Mouse (Mus musculus) thymus, postnatal 0 days (tissue): ENCODE data around the gene Ccdc43. TPM values are rescaled to one million over a fixed set of nuclear protein-coding genes. Genes with fewer than 3 reads are reported as not detected.

Experiments used
- DNase-seq: peaks from one replicate; pipeline ENCODE4 v3.0.0-alpha.2; 2015; ENCODE audit warnings: low spot score
- microRNA-seq: library from miRNA; unstranded; fragments of <30 nt; microRNA quantifications from one replicate; pipeline ENCODE4, GENCODE M21; 2016; ENCODE audit warnings: borderline number of aligned reads
- polyA plus RNA-seq: library from polyadenylated mRNA; unstranded; fragments of >200 nt; fragmentation: Nextera tagmentation; extraction: Ambion mirVana; gene quantifications from 2 replicates; pipeline ENCODE4 v1.2.1, GENCODE M21; 2015

Gene Ccdc43
- polyA plus RNA-seq, 1 experiment from 2014 or later, result 37.1 TPM

DNA sequence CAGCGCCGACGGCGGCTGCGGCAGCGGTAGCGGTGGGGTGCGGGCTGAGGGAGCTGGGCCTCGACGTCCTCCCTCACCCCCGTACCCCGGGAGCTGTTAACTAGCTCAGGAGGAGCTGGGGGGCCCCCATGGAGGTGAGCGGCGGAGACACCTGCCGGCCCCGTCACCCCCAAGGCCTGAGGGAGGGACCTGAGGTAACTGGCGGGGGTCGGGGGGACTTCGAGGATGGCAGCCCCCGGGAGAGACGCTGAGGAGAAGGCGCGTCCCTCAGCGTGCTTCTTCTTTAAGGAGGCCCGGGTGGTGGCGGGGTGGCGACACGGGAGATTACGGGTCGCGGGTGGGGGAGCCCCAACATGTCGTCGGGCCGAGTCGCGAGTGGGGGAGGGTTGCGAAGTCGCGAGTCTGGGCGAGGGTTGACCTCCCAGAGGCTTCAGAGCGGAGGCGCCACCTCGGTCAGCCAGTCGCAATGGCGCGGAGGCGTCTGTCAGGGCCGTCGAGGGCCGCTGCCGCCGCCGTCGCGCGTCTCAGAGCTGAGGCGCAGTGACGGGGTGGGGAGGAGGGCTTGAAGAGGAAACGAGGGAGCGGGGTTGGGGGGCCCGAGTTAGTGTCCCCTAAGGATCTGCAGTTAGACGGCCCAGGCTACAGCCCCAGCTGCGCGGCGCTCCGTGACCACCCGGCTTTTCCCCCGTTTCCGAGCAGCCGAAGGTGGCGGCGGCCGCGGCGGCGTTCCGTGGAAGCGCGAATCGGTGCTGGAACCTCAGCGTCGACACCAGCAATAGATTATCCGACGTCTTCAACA is 31.7 kb downstream of the Ccdc43 start:
- DNase-seq, result no peak

GRCm38 (mm10) chr11:102665151-102665550 is 32.4 kb downstream of the Ccdc43 start:
- no peak for DNase-seq

DNA sequence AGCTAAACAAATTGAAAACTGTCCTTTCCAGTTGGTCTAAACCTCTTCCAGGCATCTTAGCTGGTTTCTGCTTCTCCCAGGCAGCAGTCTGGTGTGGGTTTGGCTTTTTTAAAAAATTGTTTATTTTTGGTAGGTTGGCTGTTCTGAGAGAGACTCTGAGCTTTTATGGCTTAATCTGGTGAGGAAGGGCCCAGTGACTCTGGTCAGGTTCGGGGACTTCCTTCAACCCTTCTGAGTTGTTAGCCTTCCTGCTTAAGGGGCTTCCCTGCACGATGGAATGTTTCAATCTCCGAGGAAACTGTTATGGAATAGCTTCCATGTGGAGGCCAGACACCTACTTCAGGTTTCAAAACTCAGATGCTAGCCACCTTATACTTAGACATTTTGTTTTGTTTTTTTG is 34.2 kb downstream of the Ccdc43 start, which contains the start of gene Meioc:
TSS of gene Meioc (plus strand) at position 301 of the 400 bp plus-strand sequence.
- no peak for DNase-seq

- DNase-seq, result no peak
Observed at GRCm38 (mm10) chr11:102656931-102657330, 40.7 kb downstream of the Ccdc43 start.

- no peak for DNase-seq
Observed at GRCm38 (mm10) chr11:102656326-102656926, 41.2 kb downstream of the Ccdc43 start.

- DNase-seq, result no peak
Observed at GRCm38 (mm10) chr11:102655888-102656287, 41.7 kb downstream of the Ccdc43 start.

GRCm38 (mm10) chr11:102652844-102653243 is 44.7 kb downstream of the Ccdc43 start:
- peak; percentile 18 for DNase-seq

DNA sequence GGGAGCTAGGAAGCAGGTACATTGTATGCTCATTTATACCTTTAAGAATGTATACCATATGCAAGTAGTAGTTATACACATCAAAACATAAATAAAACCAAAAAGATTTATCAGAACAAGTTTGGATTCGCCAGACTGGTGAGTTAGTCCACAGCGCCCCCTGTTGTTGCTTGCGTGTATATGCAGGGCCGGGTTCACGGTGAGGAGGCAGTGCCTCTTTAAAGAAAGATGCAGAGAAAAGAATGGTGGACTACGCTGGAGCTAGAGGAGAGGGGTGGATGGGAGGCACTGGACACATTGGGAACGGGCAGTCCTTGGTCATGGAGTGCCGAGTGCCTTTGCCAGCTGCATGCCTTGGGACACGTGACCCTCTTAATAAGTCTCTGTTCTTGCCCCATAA is 46.2 kb downstream of the Ccdc43 start:
- peak; percentile 45 for DNase-seq

DNA sequence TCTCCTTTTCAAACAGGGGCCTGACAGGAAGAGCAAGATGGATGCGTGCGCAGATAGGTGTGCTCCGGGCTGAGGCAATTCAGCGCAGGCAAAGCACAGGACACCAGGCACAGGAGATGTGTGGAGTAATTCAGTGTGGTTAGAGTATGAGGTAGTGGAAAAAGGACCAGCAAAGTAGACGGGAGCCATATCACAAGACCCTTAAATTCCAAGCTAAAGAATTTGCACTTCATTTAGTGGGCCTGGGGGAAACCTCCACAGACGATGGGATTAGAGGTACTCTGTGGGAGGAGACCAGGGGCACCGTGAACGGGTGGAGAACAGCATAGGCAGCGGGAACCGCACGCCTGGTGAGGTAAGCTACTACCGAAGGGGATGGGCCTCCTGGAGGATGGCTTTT is 49.7 kb downstream of the Ccdc43 start:
- DNase-seq, result no peak

DNA sequence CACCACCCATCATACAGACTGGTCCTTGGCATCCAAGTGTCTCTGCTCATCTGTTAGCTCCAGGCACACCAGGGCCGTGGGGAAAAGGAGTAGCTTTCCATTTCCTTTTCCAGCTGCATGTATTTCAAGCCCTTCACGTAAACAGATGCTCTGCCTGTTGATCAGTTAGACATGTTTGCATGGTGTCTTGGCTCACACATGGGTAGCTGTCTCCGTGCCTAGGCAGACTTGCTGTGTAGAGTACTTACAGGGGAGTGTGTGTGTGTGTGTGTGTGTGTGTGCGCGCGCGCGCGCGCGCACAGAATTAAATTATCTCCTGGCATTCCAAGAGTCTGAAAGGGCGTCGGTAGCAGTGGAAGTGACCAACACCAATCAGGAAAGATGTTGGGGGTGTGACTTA is 51.4 kb downstream of the Ccdc43 start:
- DNase-seq, result no peak

DNA sequence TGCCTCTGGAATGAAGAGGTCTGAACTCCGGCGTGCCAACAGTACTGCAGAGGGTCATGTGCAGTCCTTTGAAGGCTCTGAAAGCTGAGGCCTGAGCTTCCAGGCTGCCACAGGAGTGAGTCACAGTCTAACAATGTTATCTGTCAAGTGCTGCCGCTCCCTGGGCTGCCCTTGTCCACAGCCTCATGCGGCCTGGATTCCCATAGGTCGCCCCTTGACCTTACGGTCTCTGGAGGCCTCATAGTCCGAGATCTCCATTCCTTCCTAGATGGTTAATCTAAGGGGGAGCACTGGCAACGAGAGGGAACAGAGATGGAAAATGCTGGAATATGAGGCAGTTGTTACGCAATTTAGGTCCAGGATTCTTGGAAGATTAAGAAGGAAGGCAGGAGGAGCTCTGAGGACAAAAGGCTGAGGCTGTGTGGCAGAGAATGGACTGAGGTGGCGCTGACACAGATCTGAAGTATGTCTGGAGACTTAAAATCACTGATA is 53.6 kb downstream of the Ccdc43 start:
- DNase-seq, result no peak

DNA sequence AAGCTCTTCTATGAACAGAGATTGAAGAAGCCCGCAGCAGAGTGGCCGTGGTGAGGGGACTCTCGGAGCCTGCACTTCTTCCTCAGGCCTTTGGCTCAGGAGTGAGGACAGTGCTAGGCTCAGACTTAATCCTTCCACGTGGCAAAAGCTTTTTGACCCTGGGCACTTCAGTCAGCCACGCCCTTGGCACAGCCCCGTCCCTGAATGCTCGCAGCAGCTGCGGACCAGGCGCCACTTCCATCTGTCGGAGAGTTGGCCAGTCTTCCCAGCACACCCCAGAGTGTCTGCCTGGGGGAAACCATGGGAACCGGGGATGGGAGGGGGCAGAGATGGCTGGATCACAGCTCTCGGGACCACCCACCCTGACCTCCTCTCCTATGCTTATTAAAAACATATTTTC is 60.7 kb downstream of the Ccdc43 start:
- no peak for DNase-seq

Small RNA genes lying within 50 kb of the gene (microRNA-seq; reads per million reads assigned to microRNA genes)
- not detected for gene Gm22920

Other genes with a start within 250 kb of the Ccdc43 start
- 1.9 and 2.5 TPM in 2 replicates for gene Itga2b, start 227.7 kb downstream of the Ccdc43 start, polyA plus RNA-seq
- 32.4 and 41.0 TPM in 2 replicates for gene Gpatch8, start 141.4 kb downstream of the Ccdc43 start, polyA plus RNA-seq
- gene Gm11627, start 118.3 kb downstream of the Ccdc43 start, polyA plus RNA-seq, result 0.52 and 1.2 TPM in 2 replicates
- 3.9 and 4.3 TPM in 2 replicates for gene Fzd2, start 93.4 kb downstream of the Ccdc43 start, polyA plus RNA-seq
- gene Meioc, start 34.1 kb downstream of the Ccdc43 start, polyA plus RNA-seq, result 0.05 TPM in 1 of 2 replicates, not detected in the other
- gene Adam11, start 63.7 kb upstream of the Ccdc43 start, polyA plus RNA-seq, result 1.4 and 1.7 TPM in 2 replicates
- 4.8 TPM in 2 replicates for gene Gjc1, start 121.9 kb upstream of the Ccdc43 start, polyA plus RNA-seq
- 4.2 and 4.8 TPM in 2 replicates for gene Higd1b, start 138.1 kb upstream of the Ccdc43 start, polyA plus RNA-seq
- 160 and 164 TPM in 2 replicates for gene Eftud2, start 183.2 kb upstream of the Ccdc43 start, polyA plus RNA-seq
- gene Ccdc103, start 183.4 kb upstream of the Ccdc43 start, polyA plus RNA-seq, result 0.12 and 0.54 TPM in 2 replicates
- not detected in 2 replicates for gene Fam187a, start 187.4 kb upstream of the Ccdc43 start, polyA plus RNA-seq
- 0.84 and 0.92 TPM in 2 replicates for gene Gfap, start 203.1 kb upstream of the Ccdc43 start, polyA plus RNA-seq
- gene Kif18b, start 227.3 kb upstream of the Ccdc43 start, polyA plus RNA-seq, result 7.5 and 8.4 TPM in 2 replicates
- 0.12 TPM in 1 of 2 replicates, not detected in the other for gene C1ql1, start 248.9 kb upstream of the Ccdc43 start, polyA plus RNA-seq